Mouse (Mus musculus) adrenal gland, postnatal 25 days (tissue): ENCODE data around the gene Syne1. TPM values are rescaled to one million over a fixed set of nuclear protein-coding genes. Genes with fewer than 3 reads are reported as not detected.

Source experiments
- DNase-seq: peaks from one replicate; pipeline ENCODE4 v3.0.0; 2021; ENCODE audit warnings: mixed read lengths
- total RNA-seq: library from RNA; stranded (reverse); gene quantifications from 2 replicates; pipeline ENCODE4 v1.2.3, GENCODE M21; 2021

The Syne1 gene
- total RNA-seq, 1 experiment from 2014 or later, result 21.7 TPM

- no peak for DNase-seq
These were observed 113.5 kb downstream of the Syne1 start for GRCm38 (mm10) chr10:5437766-5438165.

- no peak for DNase-seq
These were observed 127.3 kb downstream of the Syne1 start for GRCm38 (mm10) chr10:5423984-5424383.

- no peak for DNase-seq
These were observed 135.6 kb downstream of the Syne1 start for GRCm38 (mm10) chr10:5415730-5416129.

- DNase-seq, result no peak
These were observed 167.0 kb downstream of the Syne1 start for GRCm38 (mm10) chr10:5384131-5384776.

GRCm38 (mm10) chr10:5381536-5381935 lies 169.7 kb downstream of the Syne1 start:
- no peak for DNase-seq

GRCm38 (mm10) chr10:5378969-5379368 lies 172.3 kb downstream of the Syne1 start:
- no peak for DNase-seq

GRCm38 (mm10) chr10:5369599-5369998 lies 181.7 kb downstream of the Syne1 start:
- DNase-seq, result no peak

- DNase-seq, result no peak
These were observed 183.0 kb downstream of the Syne1 start for GRCm38 (mm10) chr10:5368266-5368665.

- no peak for DNase-seq
These were observed 183.7 kb downstream of the Syne1 start for GRCm38 (mm10) chr10:5367465-5368011.

GRCm38 (mm10) chr10:5360560-5360959 lies 190.7 kb downstream of the Syne1 start:
- DNase-seq, result no peak

GRCm38 (mm10) chr10:5356614-5357013 lies 194.7 kb downstream of the Syne1 start:
- no peak for DNase-seq

GRCm38 (mm10) chr10:5353390-5353789 lies 197.9 kb downstream of the Syne1 start:
- no peak for DNase-seq

GRCm38 (mm10) chr10:5346911-5347310 lies 204.4 kb downstream of the Syne1 start:
- no peak for DNase-seq

- no peak for DNase-seq
These were observed 208.1 kb downstream of the Syne1 start for GRCm38 (mm10) chr10:5343211-5343610.

- DNase-seq, result no peak
These were observed 214.9 kb downstream of the Syne1 start for GRCm38 (mm10) chr10:5336394-5336793.

- DNase-seq, result no peak
These were observed 218.5 kb downstream of the Syne1 start for GRCm38 (mm10) chr10:5332801-5333200.

GRCm38 (mm10) chr10:5326716-5327115 lies 224.6 kb downstream of the Syne1 start:
- no peak for DNase-seq

- no peak for DNase-seq
These were observed 227.4 kb downstream of the Syne1 start for GRCm38 (mm10) chr10:5323741-5324395.

GRCm38 (mm10) chr10:5322562-5322961 lies 228.7 kb downstream of the Syne1 start:
- no peak for DNase-seq

GRCm38 (mm10) chr10:5317602-5318001 lies 233.7 kb downstream of the Syne1 start:
- peak; percentile 82 for DNase-seq

- DNase-seq, result no peak
These were observed 238.8 kb downstream of the Syne1 start for GRCm38 (mm10) chr10:5312437-5312836.

- no peak for DNase-seq
These were observed 241.1 kb downstream of the Syne1 start for GRCm38 (mm10) chr10:5309961-5310713.

- DNase-seq, result no peak
These were observed 241.9 kb downstream of the Syne1 start for GRCm38 (mm10) chr10:5309398-5309797.
